Mouse (Mus musculus) heart, adult 18-20 months (tissue): ENCODE results near the gene Pcnt. TPM values are rescaled to one million over a fixed set of nuclear protein-coding genes. Genes with fewer than 3 reads are reported as not detected.

Experiments used
- DNase-seq, 2 experiments: peaks; one replicate each; pipeline ENCODE4 v3.0.0; 2021 to 2022; ENCODE audit warnings: mixed read lengths in 1 of 2
- total RNA-seq, 2 experiments: library from RNA; stranded (reverse); gene quantifications; 2 replicates each; pipeline ENCODE4 v1.2.3; 2021

Pcnt gene
- total RNA-seq, 2 experiments from 2014 or later, result 37.5 to 55.8 TPM

GRCm38 (mm10) chr10:76408520-76408919 is 34.1 kb downstream of the Pcnt start:
- no peak for DNase-seq

GRCm38 (mm10) chr10:76392596-76392995 is 50.0 kb downstream of the Pcnt start:
- no peak for DNase-seq

- peak in 1 of 2 experiments; percentile 37 for DNase-seq
These were observed 50.8 kb downstream of the Pcnt start for GRCm38 (mm10) chr10:76391786-76392185.

- DNase-seq, result peak; percentile 24 to 25
These were observed 51.4 kb downstream of the Pcnt start for GRCm38 (mm10) chr10:76391166-76391565.

GRCm38 (mm10) chr10:76374981-76375380 is 67.6 kb downstream of the Pcnt start:
- DNase-seq, result no peak

- DNase-seq, result no peak
These were observed 70.8 kb downstream of the Pcnt start for GRCm38 (mm10) chr10:76371736-76372135.

GRCm38 (mm10) chr10:76368766-76369165 is 73.8 kb downstream of the Pcnt start:
- DNase-seq, result no peak

GRCm38 (mm10) chr10:76363233-76363632 is 79.4 kb downstream of the Pcnt start:
- no peak for DNase-seq

GRCm38 (mm10) chr10:76358468-76358867 is 84.1 kb downstream of the Pcnt start:
- DNase-seq, result no peak

- DNase-seq, result no peak
These were observed 85.2 kb downstream of the Pcnt start for GRCm38 (mm10) chr10:76357286-76357875.

- no peak for DNase-seq
These were observed 87.6 kb downstream of the Pcnt start for GRCm38 (mm10) chr10:76354974-76355373.

- no peak for DNase-seq
These were observed 88.6 kb downstream of the Pcnt start for GRCm38 (mm10) chr10:76353986-76354385.

- DNase-seq, result peak; percentile 16 to 26
These were observed 90.6 kb downstream of the Pcnt start for GRCm38 (mm10) chr10:76351953-76352352.

- peak; percentile 27 to 61 for DNase-seq
These were observed 96.0 kb downstream of the Pcnt start for GRCm38 (mm10) chr10:76346589-76346988.

- DNase-seq, result peak; percentile 36 to 39
These were observed 96.5 kb downstream of the Pcnt start for GRCm38 (mm10) chr10:76346043-76346491.

- DNase-seq, result no peak
These were observed 97.1 kb downstream of the Pcnt start for GRCm38 (mm10) chr10:76345540-76345902.

GRCm38 (mm10) chr10:76344711-76345539 is 97.7 kb downstream of the Pcnt start, which contains the start of gene Dip2a:
Gene Dip2a (minus strand): TSS chr10:76345291.
- peak; percentile 97 for DNase-seq

- DNase-seq, result no peak
These were observed 108.2 kb downstream of the Pcnt start for GRCm38 (mm10) chr10:76334350-76334749.

GRCm38 (mm10) chr10:76332040-76332439 is 110.5 kb downstream of the Pcnt start:
- DNase-seq, result no peak

- no peak for DNase-seq
These were observed 113.5 kb downstream of the Pcnt start for GRCm38 (mm10) chr10:76329093-76329492.

- DNase-seq, result no peak
These were observed 114.0 kb downstream of the Pcnt start for GRCm38 (mm10) chr10:76328574-76328973.

- DNase-seq, result peak in 1 of 2 experiments; percentile 49
These were observed 116.1 kb downstream of the Pcnt start for GRCm38 (mm10) chr10:76326304-76327006.

- no peak for DNase-seq
These were observed 125.0 kb downstream of the Pcnt start for GRCm38 (mm10) chr10:76317623-76318022.
